Mouse (Mus musculus): ENCODE results near the gene Gch1. TPM values are rescaled to one million over a fixed set of nuclear protein-coding genes. Genes with fewer than 3 reads are reported as not detected.

Gch1 gene
- polyA plus RNA-seq, 1 experiment, result 2.4 TPM

DNA sequence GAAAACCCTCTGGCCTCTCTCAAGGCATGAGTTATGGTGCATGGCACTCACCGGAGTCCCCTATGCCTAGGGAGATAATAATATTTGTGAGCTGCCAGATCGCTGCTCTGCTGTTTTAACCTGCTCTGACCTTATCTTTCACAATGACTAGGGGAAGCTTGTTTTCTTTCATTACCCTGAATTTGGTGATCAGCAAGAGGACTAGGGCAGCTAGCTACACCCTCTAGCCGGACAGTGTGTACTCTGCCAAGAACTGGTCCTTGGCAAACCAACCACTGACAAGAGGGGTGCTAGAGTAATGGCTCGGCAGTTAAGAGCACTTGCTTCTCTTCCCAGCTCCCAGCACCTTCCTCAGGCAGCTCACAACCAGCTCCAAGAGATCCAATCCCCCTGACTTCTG, 1.4 kb upstream of the Gch1 start:
- peaks cover 31% of the 10 kb centered on the region for H3K4me1 ChIP-seq (ENCODE audit: control insufficient read depth)
- H3K9me3 ChIP-seq (ENCODE audit: control insufficient read depth, low read length), result no peaks in the 10 kb centered on the region
- TF ChIP-seq TAL1 (IDR thresholded peaks at IDR 0.05; ENCODE audit: low read length), result no peak
- no peak for TF ChIP-seq GATA1 (IDR thresholded peaks at IDR 0.05; ENCODE audit: low read length)
- H3K4me3 ChIP-seq (replicated peaks), result no peak overlapping the region
- H3K36me3 ChIP-seq (ENCODE audit: control insufficient read depth), result no peaks in the 10 kb centered on the region
- peaks cover 29% of the 10 kb centered on the region for H3K27me3 ChIP-seq (ENCODE audit: control insufficient read depth)

DNA sequence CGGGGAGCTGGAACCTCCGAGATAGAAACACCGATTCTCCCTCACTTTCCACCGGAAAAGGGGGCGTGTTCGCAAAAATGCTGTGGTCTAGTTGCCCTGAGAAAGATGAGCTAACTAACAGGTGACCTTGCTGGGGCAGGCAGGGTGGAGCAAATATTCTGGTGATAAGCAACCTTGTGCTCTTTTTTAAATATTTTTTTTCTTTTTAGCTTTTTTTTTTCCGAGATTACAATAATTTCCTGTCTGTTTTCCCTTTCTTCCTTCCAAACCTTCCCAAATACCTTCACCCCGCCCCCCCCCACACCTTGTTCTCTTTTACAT, 382 bp upstream of the Gch1 start:
- Histone ChIP-seq H3K9me3 (ENCODE audit: control insufficient read depth, low read length) (no peaks in the 10 kb centered on the region), H3K4me1 (ENCODE audit: control insufficient read depth) (peaks cover 31% of the 10 kb centered on the region), H3K27me3 (ENCODE audit: control insufficient read depth) (peaks cover 29% of the 10 kb centered on the region), H3K36me3 (ENCODE audit: control insufficient read depth) (no peaks in the 10 kb centered on the region), H3K4me3 (replicated peaks) (peak overlapping the region; percentile 81)
- TF ChIP-seq GATA1 (IDR thresholded peaks at IDR 0.05; ENCODE audit: low read length) (no peak), TAL1 (IDR thresholded peaks at IDR 0.05; ENCODE audit: low read length) (no peak)

DNA sequence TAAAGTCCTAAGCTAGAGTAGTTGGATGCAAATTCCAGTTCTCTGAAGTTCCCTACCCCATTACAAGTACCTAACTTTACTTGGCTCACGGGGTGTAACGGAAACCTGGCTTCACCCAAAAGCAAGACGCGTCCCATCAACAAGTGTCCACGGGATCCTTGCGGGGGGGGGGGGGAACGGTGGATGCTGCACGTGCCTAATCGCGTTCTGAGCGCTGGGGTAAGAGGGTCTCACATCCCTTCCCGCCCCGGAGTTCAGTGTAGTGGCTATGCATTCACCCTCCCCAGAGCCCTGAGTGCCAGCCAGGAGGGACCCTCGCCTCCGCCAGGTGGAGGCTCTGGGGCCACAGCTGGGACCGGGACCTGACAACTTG, 752 bp downstream of the Gch1 start:
- Histone ChIP-seq H3K4me3 (replicated peaks) (peak overlapping the region; percentile 81), H3K4me1 (ENCODE audit: control insufficient read depth) (peaks cover 29% of the 10 kb centered on the region), H3K9me3 (ENCODE audit: control insufficient read depth, low read length) (no peaks in the 10 kb centered on the region), H3K27me3 (ENCODE audit: control insufficient read depth) (peaks cover 29% of the 10 kb centered on the region), H3K36me3 (ENCODE audit: control insufficient read depth) (no peaks in the 10 kb centered on the region)
- TF ChIP-seq GATA1 (IDR thresholded peaks at IDR 0.05; ENCODE audit: low read length) (no peak), TAL1 (IDR thresholded peaks at IDR 0.05; ENCODE audit: low read length) (no peak)

DNA sequence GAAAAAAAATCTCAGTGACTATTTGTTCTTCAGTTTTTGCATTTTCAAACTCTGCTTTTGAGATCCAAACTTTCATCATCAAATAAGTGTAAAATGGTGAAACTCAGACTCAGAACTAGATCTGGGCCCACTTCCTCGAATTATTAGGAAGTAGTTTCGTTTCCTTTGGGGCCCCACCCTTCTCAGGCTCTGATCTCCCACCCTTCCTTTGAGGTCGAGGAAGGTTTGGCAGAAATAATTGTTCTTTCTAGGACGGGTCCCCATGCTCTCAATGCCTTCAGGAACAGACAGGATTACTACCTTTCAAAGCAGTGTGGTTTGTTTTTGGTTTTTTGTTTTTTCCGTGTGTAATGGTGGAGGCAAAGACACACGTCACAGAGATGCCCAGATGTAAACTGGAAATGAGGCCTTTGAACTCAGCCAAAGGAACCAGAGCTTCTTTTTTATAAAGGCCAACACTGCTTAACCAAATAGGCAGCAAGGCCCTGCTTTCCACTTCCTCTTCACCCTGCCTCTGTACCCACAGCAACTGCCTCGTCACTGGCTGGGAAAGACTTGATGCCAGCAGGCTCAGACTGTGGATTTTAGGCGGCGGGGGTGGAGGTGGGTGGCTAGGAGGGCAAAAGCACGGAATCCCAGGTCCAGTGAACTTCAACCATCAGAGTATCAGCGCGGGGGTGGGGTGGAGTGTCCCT, 1.4 kb downstream of the Gch1 start:
- TF ChIP-seq TAL1 (IDR thresholded peaks at IDR 0.05; ENCODE audit: low read length) (no peak), GATA1 (IDR thresholded peaks at IDR 0.05; ENCODE audit: low read length) (no peak)

DNA sequence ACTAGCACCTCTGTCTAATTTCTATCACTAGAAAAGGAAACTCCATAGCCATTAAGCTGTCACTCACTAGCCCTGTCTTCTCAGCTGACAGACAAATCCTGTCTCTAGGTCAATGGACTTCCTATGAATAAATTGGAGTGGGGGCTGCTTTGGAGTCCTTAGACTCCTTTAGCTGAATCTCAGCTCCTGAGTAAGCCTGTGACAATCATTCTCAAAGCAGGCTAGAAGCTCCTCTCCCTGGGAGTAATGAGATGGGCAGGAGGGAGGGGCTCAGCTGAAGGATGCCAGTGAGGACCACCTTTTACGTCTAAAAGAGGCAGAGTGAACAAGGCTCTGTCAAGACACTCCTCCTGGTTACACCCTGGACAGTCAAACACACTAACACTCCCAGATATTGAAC, 2.0 kb downstream of the Gch1 start:
- no peak for TF ChIP-seq GATA1 (IDR thresholded peaks at IDR 0.05; ENCODE audit: low read length)
- TF ChIP-seq TAL1 (IDR thresholded peaks at IDR 0.05; ENCODE audit: low read length), result no peak

More for the DNA sequence above, 1.4 kb downstream of the Gch1 start:
- peaks cover 29% of the 10 kb centered on the region for H3K4me1 ChIP-seq (ENCODE audit: control insufficient read depth)
- peaks cover 30% of the 10 kb centered on the region for H3K27me3 ChIP-seq (ENCODE audit: control insufficient read depth)
- no peaks in the 10 kb centered on the region for H3K36me3 ChIP-seq (ENCODE audit: control insufficient read depth)
- peak overlapping the region; percentile 81 for H3K4me3 ChIP-seq (replicated peaks)
- peaks cover 1% of the 10 kb centered on the region for H3K9me3 ChIP-seq (ENCODE audit: control insufficient read depth, low read length)

DNA sequence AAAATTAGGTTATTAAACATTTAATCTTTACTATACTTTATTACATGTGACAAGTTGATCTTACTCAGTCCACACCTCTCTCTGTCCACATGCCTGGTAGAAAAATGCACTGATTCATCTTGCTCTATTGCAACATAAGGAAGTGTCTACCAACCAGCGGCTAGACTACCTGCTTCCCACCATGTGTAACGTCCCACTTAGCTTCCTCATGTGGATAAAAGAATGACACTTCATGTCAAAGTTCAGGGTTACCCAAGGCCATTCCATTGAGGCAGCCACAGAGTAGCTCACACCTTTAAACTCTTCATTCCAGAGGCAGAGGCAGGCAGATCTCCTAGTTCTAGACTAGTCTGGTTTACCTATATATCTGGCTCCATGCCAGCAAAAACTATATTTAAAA, 2.7 kb downstream of the Gch1 start:
- TF ChIP-seq GATA1 (IDR thresholded peaks at IDR 0.05; ENCODE audit: low read length) (no peak), TAL1 (IDR thresholded peaks at IDR 0.05; ENCODE audit: low read length) (no peak)
- Histone ChIP-seq H3K4me1 (ENCODE audit: control insufficient read depth) (peaks cover 29% of the 10 kb centered on the region), H3K9me3 (ENCODE audit: control insufficient read depth, low read length) (peaks cover 5% of the 10 kb centered on the region), H3K4me3 (replicated peaks) (no peak overlapping the region), H3K27me3 (ENCODE audit: control insufficient read depth) (peaks cover 33% of the 10 kb centered on the region), H3K36me3 (ENCODE audit: control insufficient read depth) (no peaks in the 10 kb centered on the region)

More for the DNA sequence above, 2.0 kb downstream of the Gch1 start:
- Histone ChIP-seq H3K4me1 (ENCODE audit: control insufficient read depth) (peaks cover 29% of the 10 kb centered on the region), H3K27me3 (ENCODE audit: control insufficient read depth) (peaks cover 33% of the 10 kb centered on the region), H3K4me3 (replicated peaks) (no peak overlapping the region), H3K36me3 (ENCODE audit: control insufficient read depth) (no peaks in the 10 kb centered on the region), H3K9me3 (ENCODE audit: control insufficient read depth, low read length) (peaks cover 5% of the 10 kb centered on the region)

DNA sequence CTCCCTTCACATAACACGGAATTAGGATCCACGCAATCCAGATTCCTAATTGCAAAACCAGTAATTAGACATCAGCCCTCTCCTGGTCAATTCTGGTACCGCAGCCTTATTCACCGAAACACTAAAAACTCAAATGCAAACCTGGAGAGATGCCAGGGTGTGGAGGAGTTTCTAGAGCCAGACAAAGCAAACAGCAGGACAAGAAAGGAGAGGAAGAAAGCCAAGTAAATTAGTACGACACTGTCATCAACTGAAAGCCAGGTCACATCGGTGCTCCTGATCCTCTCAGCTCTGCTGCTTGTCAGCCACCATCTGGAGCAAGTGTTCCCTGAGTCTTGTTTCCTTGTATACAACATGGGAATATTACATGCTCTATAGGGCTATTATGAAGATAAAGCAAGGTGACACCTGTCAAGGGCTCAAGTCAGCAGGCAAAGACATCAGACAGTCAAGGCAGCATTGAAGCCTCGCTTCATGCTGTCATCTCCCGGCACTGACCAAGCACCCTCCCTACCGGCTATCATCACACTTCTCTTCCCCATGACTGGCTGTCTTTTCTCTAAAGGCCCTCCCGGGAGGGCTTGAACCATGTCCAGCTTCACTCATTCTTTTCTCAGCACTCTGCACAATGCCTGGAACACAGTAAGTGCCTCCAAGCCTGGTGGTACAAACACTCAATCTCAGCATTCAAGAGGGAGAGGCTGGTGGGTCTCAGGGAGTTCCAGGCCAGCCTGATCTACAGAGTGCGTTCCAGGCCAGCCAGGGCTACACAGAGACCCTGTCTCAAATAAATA, 7.5 kb downstream of the Gch1 start:
- Histone ChIP-seq H3K4me1 (ENCODE audit: control insufficient read depth) (peaks cover 1% of the 10 kb centered on the region), H3K4me3 (replicated peaks) (no peak overlapping the region), H3K36me3 (ENCODE audit: control insufficient read depth) (no peaks in the 10 kb centered on the region), H3K27me3 (ENCODE audit: control insufficient read depth) (peaks cover 16% of the 10 kb centered on the region), H3K9me3 (ENCODE audit: control insufficient read depth, low read length) (peaks cover 5% of the 10 kb centered on the region)
- TF ChIP-seq GATA1 (IDR thresholded peaks at IDR 0.05; ENCODE audit: low read length) (no peak), TAL1 (IDR thresholded peaks at IDR 0.05; ENCODE audit: low read length) (no peak)

DNA sequence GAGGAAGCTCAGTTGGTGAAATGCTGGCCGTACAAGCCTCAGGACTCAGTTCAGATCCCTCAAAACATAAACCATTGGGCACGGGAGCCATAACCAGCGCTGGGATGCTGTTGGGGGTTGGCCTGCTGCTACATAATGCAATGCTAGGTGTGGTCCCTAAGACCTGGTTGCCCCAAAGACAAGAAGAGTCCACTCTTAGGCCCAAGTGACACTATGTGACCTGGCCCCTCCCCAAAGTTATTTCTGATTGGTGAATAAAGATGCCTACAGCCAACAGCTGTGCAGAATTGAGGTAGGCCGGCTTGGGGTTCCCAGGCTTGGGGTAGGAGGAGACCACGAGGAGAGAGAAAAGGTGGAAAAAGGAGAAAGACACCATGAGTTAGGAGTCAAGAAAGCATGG, 10.4 kb downstream of the Gch1 start:
- Histone ChIP-seq H3K4me1 (ENCODE audit: control insufficient read depth) (peaks cover 1% of the 10 kb centered on the region), H3K36me3 (ENCODE audit: control insufficient read depth) (no peaks in the 10 kb centered on the region), H3K4me3 (replicated peaks) (no peak overlapping the region), H3K27me3 (ENCODE audit: control insufficient read depth) (peaks cover 11% of the 10 kb centered on the region), H3K9me3 (ENCODE audit: control insufficient read depth, low read length) (peaks cover 5% of the 10 kb centered on the region)
- TF ChIP-seq TAL1 (IDR thresholded peaks at IDR 0.05; ENCODE audit: low read length) (no peak), GATA1 (IDR thresholded peaks at IDR 0.05; ENCODE audit: low read length) (no peak)

DNA sequence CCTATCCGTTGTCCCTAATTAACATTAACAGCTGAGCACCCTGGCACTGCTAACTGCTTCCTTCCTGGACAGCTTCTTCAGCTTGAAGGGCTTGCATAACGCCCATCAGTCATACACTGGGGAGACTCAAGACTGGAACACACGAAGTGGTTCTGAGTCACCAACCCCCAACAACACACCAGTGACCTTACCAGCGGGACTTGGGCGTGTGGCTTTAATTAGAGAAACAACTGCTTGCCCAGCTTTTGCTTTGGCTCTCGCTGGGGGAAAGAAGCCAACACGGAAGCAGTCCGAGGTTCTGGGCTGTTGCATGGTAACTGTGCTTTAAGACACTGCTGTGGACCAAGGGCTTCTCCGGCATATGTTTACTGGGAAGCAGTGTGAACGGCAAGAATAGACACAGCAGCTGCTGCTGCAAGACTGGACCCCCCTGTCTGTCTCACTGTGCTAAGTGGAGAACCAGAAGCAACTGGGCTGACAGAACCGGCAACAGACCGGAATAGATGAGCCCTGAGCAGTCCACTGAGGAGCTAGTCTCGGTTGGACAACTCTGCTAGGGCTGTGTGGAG, 11.3 kb downstream of the Gch1 start:
- Histone ChIP-seq H3K4me1 (ENCODE audit: control insufficient read depth) (peaks cover 1% of the 10 kb centered on the region), H3K27me3 (ENCODE audit: control insufficient read depth) (peaks cover 10% of the 10 kb centered on the region), H3K9me3 (ENCODE audit: control insufficient read depth, low read length) (peaks cover 5% of the 10 kb centered on the region), H3K4me3 (replicated peaks) (no peak overlapping the region), H3K36me3 (ENCODE audit: control insufficient read depth) (no peaks in the 10 kb centered on the region)
- TF ChIP-seq GATA1 (IDR thresholded peaks at IDR 0.05; ENCODE audit: low read length), result no peak
- no peak for TF ChIP-seq TAL1 (IDR thresholded peaks at IDR 0.05; ENCODE audit: low read length)

Data from erythroblast, embryonic 14.5 days (primary cell).